Mouse (Mus musculus): ENCODE results near the gene Ankrd27. TPM values are rescaled to one million over a fixed set of nuclear protein-coding genes. Genes with fewer than 3 reads are reported as not detected.

Gene Ankrd27
- total RNA-seq, 2 experiments from 2014 or later: 30.1 to 35.3 TPM

Other genes starting within 250 kb of the Ankrd27 start
- 1 to 10 TPM; 5.1 to 6.9 TPM for gene Faap24, start 189.4 kb upstream of the Ankrd27 start, total RNA-seq (2021)
- gene Cep89, start 189.2 kb upstream of the Ankrd27 start, total RNA-seq (2021): 10 to 100 TPM; 18.2 to 26.4 TPM
- gene Slc7a9, start 137.4 kb upstream of the Ankrd27 start, total RNA-seq (2021): not detected
- gene Tdrd12, start 48.5 kb upstream of the Ankrd27 start, total RNA-seq (2021): under 1 TPM; 0.30 to 0.33 TPM
- 10 to 100 TPM; 54.1 to 64.3 TPM for gene Nudt19, start 29.9 kb upstream of the Ankrd27 start, total RNA-seq (2021)
- gene Rgs9bp, start 662 bp upstream of the Ankrd27 start, total RNA-seq (2021): under 1 TPM; 0.51 to 0.88 TPM
- gene Pdcd5, start 61.3 kb downstream of the Ankrd27 start, total RNA-seq (2021): 100 to 1,000 TPM in 1 of 2 experiments, 10 to 100 TPM in 1; 96.1 to 103 TPM
- 10 to 100 TPM; 39.5 to 39.8 TPM for gene Dpy19l3, start 168.2 kb downstream of the Ankrd27 start, total RNA-seq (2021)
- gene Zfp507, start 216.8 kb downstream of the Ankrd27 start, total RNA-seq (2021): 10 to 100 TPM; 23.8 to 26.7 TPM

Measured in adrenal gland, postnatal 10 days (tissue).